Mouse (Mus musculus): Measurements from ENCODE around the gene Sptlc3. TPM values are rescaled to one million over a fixed set of nuclear protein-coding genes. Genes with fewer than 3 reads are reported as not detected.

Sptlc3 gene
- polyA plus RNA-seq, 1 experiment from 2014 or later, result not detected

DNA sequence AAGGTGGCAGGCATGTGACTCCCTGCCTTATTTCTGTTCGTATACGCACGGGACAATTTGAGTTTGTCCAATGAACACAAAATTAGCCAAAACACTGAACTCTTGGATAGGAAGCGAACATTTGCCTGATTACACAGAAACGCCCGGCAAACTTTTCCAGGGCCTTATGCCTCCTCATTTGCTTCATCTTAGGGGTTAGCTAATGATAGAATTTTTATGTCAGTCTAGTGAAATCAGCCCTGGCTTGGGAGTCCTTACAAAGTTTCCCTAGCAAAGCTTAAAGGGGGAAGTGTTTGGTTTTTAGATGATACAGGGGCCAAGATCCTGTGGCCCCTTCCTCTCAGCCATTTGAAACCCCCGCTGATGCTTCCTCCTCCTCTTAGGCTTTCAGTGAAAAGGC lies 115.5 kb downstream of the Sptlc3 start:
- Histone ChIP-seq H3K36me3 (ENCODE audit: inconsistent target) (no peaks in the 10 kb centered on the region), H3K79me2 (ENCODE audit: inconsistent target) (no peaks in the 10 kb centered on the region), H3K27ac (no peak overlapping the region), H3K4me3 (ENCODE audit: inconsistent target) (no peak overlapping the region)
- WGBS (ENCODE audit: missing documents), result 69% methylated on average over 7 of the region's 7 CpGs

GRCm38 (mm10) chr2:139609662-139610291 lies 116.1 kb downstream of the Sptlc3 start:
- Histone ChIP-seq H3K4me3 (ENCODE audit: inconsistent target) (no peak overlapping the region), H3K27ac (no peak overlapping the region)
- WGBS (ENCODE audit: missing documents), result 50% methylated on average over 8 of the region's 8 CpGs

DNA sequence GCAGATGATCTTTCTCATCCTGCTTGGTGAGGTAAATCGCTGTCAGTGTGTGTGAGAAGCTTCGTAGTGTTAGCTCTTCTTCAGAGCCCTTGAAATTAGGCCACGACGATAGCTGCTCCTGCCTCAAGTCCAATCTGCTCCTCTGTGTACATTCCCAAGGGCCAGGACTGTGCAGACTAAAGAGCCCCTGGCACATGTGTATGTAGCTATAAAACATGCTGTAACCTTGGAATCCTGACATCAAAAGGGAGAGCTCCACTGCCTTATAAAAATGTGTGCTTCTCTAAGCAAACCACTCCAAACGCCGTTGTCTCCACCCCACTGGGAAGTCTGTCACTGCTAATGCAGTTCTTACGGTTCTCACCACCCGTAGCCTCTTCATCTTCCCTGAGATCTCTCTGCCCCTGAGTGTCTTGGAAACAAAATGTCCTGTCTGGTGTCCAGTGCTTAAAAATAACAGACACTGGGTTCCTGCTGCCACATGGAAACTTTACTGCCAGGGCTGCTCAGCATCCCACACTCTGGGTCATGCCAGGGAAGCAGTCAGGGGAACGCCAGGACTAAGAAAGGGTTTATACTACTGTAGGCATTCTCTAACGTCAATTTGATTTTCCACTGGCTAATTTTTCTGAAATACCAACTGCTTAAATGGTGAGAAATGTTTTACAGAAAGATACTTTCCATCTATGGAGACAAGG lies 118.8 kb downstream of the Sptlc3 start:
- Histone ChIP-seq H3K36me3 (ENCODE audit: inconsistent target) (no peaks in the 10 kb centered on the region), H3K4me3 (ENCODE audit: inconsistent target) (no peak overlapping the region), H3K79me2 (ENCODE audit: inconsistent target) (no peaks in the 10 kb centered on the region), H3K27ac (no peak overlapping the region)
- WGBS (ENCODE audit: missing documents), result 82% methylated on average over 10 of the region's 10 CpGs

More at GRCm38 (mm10) chr2:139609662-139610291, 116.1 kb downstream of the Sptlc3 start:
- H3K79me2 ChIP-seq (ENCODE audit: inconsistent target), result no peaks in the 10 kb centered on the region
- no peaks in the 10 kb centered on the region for H3K36me3 ChIP-seq (ENCODE audit: inconsistent target)

DNA sequence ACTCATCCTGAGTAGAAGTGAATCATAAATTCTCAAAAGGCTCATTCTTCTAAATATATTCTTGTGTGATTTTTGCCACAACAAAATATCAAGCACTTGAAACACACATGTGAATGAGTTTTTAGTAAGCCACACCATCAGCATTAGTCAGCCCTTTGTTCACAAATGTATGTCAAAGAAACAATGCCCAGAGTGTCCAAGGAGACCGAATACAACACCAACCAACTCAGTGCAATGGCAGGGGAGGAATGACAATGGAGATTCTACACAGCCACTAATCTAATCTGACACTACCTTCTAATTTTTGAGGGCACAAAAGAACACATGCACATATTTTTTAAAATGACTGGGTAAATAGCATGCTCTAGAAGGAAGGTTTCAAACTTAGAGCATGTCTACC lies 132.8 kb downstream of the Sptlc3 start:
- Histone ChIP-seq H3K36me3 (ENCODE audit: inconsistent target) (no peaks in the 10 kb centered on the region), H3K4me3 (ENCODE audit: inconsistent target) (no peak overlapping the region), H3K27ac (no peak overlapping the region), H3K79me2 (ENCODE audit: inconsistent target) (no peaks in the 10 kb centered on the region)
- 76% methylated on average over 1 of the region's 1 CpGs for WGBS (ENCODE audit: missing documents)

DNA sequence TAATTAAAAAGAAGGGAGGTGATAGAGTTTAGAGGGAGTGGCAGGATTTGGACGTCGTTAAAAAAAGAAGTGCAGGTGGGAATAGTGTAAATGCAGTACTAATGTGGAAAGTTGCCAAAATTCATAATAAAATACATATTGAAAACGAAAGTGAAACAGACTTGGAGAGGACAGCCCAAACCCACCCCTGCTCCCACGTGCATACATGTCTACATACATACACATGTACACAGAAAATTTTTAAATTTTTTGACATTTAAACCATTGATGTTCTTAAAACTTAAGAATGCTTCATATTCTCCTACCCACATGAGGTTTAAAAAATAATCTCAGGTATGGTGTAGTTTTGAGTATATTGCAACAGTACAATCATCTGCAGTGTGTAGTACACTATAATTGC lies 135.0 kb downstream of the Sptlc3 start:
- Histone ChIP-seq H3K36me3 (ENCODE audit: inconsistent target) (no peaks in the 10 kb centered on the region), H3K79me2 (ENCODE audit: inconsistent target) (no peaks in the 10 kb centered on the region), H3K4me3 (ENCODE audit: inconsistent target) (no peak overlapping the region), H3K27ac (no peak overlapping the region)
- 35% methylated on average over 4 of the region's 4 CpGs for WGBS (ENCODE audit: missing documents)

GRCm38 (mm10) chr2:139629653-139630052 lies 135.9 kb downstream of the Sptlc3 start:
- Histone ChIP-seq H3K36me3 (ENCODE audit: inconsistent target) (no peaks in the 10 kb centered on the region), H3K27ac (no peak overlapping the region), H3K79me2 (ENCODE audit: inconsistent target) (no peaks in the 10 kb centered on the region), H3K4me3 (ENCODE audit: inconsistent target) (no peak overlapping the region)
- 100% methylated on average over 3 of the region's 3 CpGs for WGBS (ENCODE audit: missing documents)

DNA sequence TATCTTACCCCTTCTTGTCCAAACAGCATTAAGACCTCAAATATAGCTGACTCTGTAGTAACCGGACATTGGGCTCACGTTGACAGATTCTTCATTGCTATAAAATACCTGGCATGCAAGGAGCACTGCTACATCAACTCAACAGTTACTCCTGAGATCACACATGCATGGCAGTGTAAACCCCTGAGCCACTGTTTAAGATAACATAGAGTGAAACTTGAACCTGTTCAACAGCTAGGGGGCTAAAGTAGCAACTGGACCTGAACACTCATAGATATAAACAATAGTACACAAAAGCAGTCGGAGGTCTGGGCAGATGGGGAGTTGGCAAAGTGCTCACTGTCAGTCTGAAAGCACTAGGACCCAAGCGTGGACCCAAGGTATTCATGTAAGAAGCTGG lies 140.8 kb downstream of the Sptlc3 start:
- 65% methylated on average over 4 of the region's 4 CpGs for WGBS (ENCODE audit: missing documents)

GRCm38 (mm10) chr2:139637861-139638260 lies 144.1 kb downstream of the Sptlc3 start:
- Histone ChIP-seq H3K79me2 (ENCODE audit: inconsistent target) (no peaks in the 10 kb centered on the region), H3K36me3 (ENCODE audit: inconsistent target) (no peaks in the 10 kb centered on the region), H3K4me3 (ENCODE audit: inconsistent target) (no peak overlapping the region), H3K27ac (no peak overlapping the region)
- WGBS (ENCODE audit: missing documents), result 77% methylated on average over 2 of the region's 2 CpGs

More for the DNA sequence above, 140.8 kb downstream of the Sptlc3 start:
- H3K27ac ChIP-seq, result no peak overlapping the region
- no peak overlapping the region for H3K4me3 ChIP-seq (ENCODE audit: inconsistent target)
- no peaks in the 10 kb centered on the region for H3K36me3 ChIP-seq (ENCODE audit: inconsistent target)
- no peaks in the 10 kb centered on the region for H3K79me2 ChIP-seq (ENCODE audit: inconsistent target)

DNA sequence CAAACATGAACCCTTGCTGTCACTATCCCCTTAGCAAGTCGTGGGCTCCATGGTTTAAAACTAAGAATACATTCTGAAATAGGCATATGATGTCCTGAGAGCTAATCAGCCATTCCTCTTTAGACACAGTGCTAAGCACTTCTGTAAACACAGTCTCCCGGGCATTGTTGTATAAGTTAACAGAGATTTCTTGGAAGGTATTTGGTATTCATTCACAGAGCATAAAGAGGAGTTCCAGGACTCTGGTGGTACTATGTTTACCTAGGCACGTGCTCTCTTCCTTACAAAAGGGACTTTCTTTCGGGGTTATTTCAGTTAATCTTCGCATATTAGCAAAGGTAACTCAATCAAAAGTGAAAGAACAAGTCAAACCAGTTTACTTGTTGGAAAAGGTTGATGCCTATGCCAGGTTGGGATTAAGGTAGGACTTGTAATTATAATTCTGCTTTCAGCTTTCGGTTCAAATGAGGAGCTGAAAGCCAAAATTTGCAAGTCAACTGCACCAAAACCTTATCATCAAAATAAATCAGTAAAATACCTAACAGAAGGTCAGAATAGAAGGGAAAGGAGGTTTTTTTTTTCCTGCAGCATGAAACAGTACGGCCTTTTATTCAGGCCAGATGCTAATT lies 148.2 kb downstream of the Sptlc3 start:
- WGBS (ENCODE audit: missing documents), result 74% methylated on average over 7 of the region's 7 CpGs
- H3K36me3 ChIP-seq (ENCODE audit: inconsistent target), result no peaks in the 10 kb centered on the region
- no peak overlapping the region for H3K4me3 ChIP-seq (ENCODE audit: inconsistent target)
- H3K79me2 ChIP-seq (ENCODE audit: inconsistent target), result no peaks in the 10 kb centered on the region
- H3K27ac ChIP-seq, result no peak overlapping the region

DNA sequence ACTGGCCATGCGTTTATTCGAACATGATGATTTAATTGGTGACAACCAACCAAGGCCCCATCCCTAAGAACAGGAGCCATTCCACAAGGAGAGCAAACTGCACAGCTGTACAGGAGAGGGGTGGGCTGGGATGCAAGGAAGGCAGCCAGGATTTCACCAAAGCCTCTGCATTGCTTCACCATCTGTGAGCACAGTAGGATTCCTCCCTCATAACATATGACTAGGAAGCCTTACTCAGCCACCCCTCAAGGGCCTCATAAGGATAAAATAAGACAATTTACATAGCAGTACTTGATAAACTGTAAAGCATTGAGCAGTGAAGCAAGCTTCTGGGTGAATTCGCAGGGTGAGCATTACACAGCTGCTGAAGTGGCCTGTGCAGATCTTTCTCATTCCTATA lies 155.8 kb downstream of the Sptlc3 start:
- Histone ChIP-seq H3K79me2 (ENCODE audit: inconsistent target) (no peaks in the 10 kb centered on the region), H3K4me3 (ENCODE audit: inconsistent target) (no peak overlapping the region), H3K27ac (no peak overlapping the region), H3K36me3 (ENCODE audit: inconsistent target) (no peaks in the 10 kb centered on the region)
- 87% methylated on average over 3 of the region's 3 CpGs for WGBS (ENCODE audit: missing documents)

- no peak overlapping the region for H3K27ac ChIP-seq
- H3K36me3 ChIP-seq (ENCODE audit: inconsistent target), result no peaks in the 10 kb centered on the region
- WGBS (ENCODE audit: missing documents), result 77% methylated on average over 4 of the region's 4 CpGs
- no peaks in the 10 kb centered on the region for H3K79me2 ChIP-seq (ENCODE audit: inconsistent target)
- no peak overlapping the region for H3K4me3 ChIP-seq (ENCODE audit: inconsistent target)
These were observed 163.0 kb downstream of the Sptlc3 start for GRCm38 (mm10) chr2:139656750-139657149.

DNA sequence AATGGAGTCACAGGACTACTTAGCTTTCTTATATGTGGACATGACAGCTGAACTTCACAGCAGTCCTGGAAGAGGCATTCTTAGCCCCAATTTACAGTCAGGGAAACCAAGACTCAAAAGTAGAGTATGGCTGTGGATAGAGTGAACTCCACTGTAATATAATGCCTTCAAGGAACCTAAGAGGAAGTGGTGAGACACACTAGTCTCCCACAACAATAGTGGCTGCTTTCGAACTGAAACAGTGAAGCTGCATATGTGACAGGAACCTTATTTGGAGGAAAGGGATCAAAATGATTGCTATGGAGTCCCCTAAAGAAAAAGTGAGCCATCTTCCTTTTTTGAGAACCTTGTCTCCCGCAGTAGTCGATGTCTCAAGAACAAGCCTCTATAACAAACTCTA lies 178.1 kb downstream of the Sptlc3 start:
- no peak overlapping the region for H3K4me3 ChIP-seq (ENCODE audit: inconsistent target)
- H3K27ac ChIP-seq, result no peak overlapping the region
- H3K79me2 ChIP-seq (ENCODE audit: inconsistent target), result no peaks in the 10 kb centered on the region
- no peaks in the 10 kb centered on the region for H3K36me3 ChIP-seq (ENCODE audit: inconsistent target)
- 67% methylated on average over 3 of the region's 3 CpGs for WGBS (ENCODE audit: missing documents)

DNA sequence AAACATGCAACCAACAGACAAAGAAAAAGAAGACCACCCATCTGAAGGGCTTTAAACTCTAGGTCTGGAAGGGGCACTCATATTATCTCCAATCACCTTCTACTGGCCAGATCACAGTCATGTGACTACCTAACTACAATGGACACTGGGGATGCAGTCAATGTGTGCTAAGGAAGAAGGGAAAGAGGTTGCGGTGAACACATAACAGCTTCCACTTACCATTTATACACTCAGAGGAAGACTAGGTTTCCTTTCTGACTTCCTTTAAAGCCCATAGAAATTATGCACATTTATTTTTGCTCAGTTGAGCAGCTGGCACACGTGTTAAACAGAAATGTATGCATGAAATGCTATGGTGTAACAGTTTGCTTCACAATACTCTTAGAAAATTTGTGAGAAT lies 178.7 kb downstream of the Sptlc3 start:
- Histone ChIP-seq H3K79me2 (ENCODE audit: inconsistent target) (no peaks in the 10 kb centered on the region), H3K4me3 (ENCODE audit: inconsistent target) (no peak overlapping the region), H3K27ac (no peak overlapping the region), H3K36me3 (ENCODE audit: inconsistent target) (no peaks in the 10 kb centered on the region)
- WGBS (ENCODE audit: missing documents), result 0% methylated on average over 2 of the region's 2 CpGs

DNA sequence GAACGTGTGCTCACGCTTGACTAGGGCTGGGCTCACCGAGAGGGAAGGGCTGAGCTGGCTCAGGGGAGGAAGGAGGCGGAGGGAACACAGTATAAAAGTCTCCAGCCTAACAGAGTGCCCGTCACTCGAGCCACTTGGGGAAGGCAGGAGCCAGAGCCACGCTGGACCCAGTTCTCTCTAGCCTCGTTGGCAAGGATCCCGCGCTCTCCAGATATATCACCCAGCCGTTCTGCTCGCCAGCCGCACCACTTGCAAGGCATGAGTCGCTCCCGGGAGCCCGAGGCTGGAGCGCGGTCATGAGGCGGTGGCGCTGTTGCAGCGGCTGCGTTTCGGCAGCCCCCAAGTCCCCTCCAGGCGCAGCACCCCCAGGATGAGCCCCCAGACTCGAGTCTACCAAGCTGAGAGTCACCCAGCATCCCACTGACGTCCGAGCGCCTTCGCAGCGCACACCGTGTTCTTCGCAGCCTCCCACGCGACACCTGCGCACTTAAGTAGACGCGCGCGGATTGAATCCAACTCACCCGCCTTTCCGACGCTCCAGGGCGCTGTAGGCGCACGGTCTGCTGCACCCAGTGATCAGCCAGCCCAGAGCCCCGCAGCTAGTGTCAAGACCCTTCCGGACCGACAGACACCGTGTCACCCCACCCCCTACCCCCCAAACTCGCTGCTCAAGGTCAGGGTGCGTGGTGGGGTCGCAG lies 183.5 kb downstream of the Sptlc3 start:
- H3K27ac ChIP-seq, result no peak overlapping the region
- WGBS (ENCODE audit: missing documents), result 2% methylated on average over 51 of the region's 52 CpGs
- no peak overlapping the region for H3K4me3 ChIP-seq (ENCODE audit: inconsistent target)
- no peaks in the 10 kb centered on the region for H3K36me3 ChIP-seq (ENCODE audit: inconsistent target)
- H3K79me2 ChIP-seq (ENCODE audit: inconsistent target), result no peaks in the 10 kb centered on the region

GRCm38 (mm10) chr2:139677809-139678274 lies 184.1 kb downstream of the Sptlc3 start, which contains the start of gene Ism1:
TSS of gene Ism1 (plus strand) at chr2:139678178.
- Histone ChIP-seq H3K27ac (no peak within 1 kb of the TSS), H3K36me3 (ENCODE audit: inconsistent target) (no peaks in the 10 kb centered on the region), H3K4me3 (ENCODE audit: inconsistent target) (no peak within 1 kb of the TSS), H3K79me2 (ENCODE audit: inconsistent target) (no peaks in the 10 kb centered on the region)
- under 1% methylated on average over 32 of the region's 39 CpGs for WGBS (ENCODE audit: missing documents)
